Mouse (Mus musculus): ENCODE measurements around the gene Prr15.
A peak's percentile ranks its signal among the peaks of the same experiment; 100 is the strongest.

Prr15 gene

DNA sequence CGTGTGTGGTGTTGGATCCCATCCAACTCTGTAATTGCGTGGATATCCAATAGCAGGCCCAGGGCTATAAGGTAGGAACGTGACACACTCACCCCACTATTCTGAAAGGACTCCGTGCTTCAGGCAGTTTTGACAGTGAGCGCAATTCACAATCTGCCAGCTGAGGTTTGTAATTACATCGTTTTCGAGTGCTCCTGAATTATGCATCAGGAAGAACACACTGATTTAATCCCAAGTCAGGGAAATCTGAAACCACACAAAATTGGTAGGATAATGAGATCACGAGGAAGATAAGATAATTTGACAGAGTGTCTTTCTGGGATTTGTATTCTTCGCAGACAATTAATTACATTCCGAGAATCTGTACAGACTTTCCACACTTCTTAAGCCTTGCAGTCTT is 6.1 kb downstream of the Prr15 start:
- DNase-seq (ENCODE audit: low spot score in 2 of 2): no peak

DNA sequence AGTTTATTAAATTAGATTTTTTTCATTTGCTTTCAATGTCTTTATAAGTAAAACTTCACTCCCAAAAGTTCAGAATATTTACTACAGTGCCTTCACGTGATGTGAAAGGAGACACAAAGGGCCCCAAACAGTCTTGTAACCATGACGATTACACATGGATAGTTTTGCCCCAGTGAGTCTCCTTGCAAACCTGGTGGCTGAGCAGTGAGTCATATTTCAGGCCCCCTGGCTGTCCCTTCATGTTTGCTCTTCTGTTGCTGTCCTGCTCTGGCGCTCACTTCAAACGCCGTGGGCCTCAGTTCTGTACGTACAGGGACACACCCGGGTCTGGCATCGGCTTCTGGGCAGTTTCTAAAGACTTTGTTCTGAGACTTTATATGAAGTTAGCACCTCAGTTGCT is 6.6 kb downstream of the Prr15 start:
- DNase-seq (ENCODE audit: low spot score in 2 of 2): no peak

DNA sequence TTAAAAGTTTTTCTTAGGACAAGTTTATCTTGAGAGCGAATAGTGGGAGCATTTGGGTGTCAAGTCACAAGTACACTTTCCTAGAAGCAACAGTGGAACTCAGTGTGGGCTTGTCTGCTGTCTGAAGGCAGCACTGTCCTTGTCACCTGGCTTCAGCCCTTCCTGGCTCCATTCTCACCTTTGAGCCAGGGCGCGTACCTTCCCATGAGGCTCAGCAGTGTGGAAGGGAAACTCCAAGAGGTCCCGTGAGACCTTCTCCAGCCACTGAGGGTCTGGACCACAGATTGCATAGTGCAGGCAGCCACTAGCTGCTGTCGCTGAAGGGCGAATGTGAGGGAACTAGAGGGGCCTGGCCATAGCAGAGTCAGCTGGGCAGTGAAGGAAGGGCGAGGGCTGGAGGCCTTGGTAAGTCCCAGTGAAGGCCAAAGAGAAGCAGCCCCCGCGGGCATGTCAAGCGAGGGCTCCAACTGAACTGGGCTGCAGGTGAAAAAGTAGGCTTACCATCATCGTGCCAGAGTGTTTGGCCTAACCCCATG is 7.5 kb downstream of the Prr15 start:
- DNase-seq (ENCODE audit: low spot score in 2 of 2): no peak

DNA sequence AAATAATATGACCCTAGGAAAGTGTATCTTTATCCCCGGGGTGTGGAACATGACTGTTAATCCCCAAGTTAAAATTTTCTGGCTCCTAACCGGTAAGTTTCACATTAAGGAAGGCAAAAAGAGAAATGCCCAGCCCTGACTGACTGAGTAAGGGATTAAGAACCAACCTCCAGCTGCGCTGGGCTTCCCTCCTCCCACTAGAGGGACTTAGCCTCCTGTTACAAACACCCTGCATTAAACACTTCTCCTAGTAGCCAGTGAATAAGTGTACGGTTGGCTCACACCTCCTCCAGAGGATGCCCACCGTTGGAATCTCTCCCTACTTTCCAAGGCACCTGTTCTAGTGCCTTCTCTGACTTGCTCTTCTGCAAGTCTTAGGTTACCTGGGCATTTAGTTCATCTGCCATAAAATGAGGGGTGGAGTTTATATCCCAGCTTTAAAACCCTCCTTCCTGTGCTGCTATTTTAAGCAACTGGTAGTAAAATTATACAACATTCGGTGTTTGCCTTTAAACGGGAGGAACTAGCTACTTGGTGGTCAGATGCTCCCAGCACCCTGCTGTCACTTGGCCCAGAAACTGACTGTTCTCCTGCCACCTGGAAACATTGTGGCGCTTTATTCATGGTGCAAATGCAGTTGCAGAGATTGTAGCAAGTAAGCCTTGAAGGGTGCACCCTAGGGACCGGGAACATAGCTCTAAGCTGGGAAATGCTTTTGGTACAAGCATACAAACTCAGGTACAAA is 8.2 kb downstream of the Prr15 start:
- no peak for DNase-seq (ENCODE audit: low spot score in 2 of 2)

DNA sequence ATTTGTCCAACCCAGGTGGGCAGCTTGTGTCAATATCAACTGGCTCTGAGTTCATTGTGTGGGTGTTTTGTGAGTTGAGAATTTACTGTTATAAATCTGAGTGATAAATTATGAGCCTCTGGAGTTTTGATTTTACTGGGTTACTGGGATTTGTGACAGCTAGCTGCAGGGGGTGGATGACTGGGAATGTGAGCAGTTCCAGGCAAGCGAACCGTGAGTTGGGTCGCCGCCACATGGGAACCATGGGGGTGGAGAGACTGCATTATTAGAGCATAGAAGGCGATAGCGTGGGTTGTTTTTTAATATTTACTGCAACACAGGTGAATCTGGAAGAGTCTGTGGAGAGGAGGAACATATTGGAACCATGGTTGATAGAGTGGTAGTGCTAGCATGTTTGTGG is 11.7 kb downstream of the Prr15 start:
- DNase-seq (ENCODE audit: low spot score in 2 of 2): no peak

DNA sequence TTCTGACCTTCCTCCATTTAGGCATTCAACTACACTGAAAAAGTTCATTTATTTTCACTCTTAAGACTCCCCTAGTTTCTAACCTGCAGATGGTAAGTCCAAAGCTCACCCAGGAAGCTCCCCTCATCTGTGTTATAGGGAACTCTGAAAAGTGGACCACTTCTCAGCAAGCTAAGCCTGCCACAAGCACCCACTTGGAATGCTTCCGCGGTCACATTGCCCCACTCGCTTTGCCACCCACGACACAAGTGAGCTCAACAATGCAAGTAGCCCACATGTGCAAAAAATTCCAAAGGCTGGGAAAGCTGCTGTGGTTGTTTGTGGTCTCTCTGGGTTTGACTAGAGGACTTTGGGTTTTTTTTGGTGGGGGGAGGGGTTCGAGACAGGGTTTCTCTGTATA is 15.5 kb downstream of the Prr15 start:
- no peak for DNase-seq (ENCODE audit: low spot score in 2 of 2)

DNA sequence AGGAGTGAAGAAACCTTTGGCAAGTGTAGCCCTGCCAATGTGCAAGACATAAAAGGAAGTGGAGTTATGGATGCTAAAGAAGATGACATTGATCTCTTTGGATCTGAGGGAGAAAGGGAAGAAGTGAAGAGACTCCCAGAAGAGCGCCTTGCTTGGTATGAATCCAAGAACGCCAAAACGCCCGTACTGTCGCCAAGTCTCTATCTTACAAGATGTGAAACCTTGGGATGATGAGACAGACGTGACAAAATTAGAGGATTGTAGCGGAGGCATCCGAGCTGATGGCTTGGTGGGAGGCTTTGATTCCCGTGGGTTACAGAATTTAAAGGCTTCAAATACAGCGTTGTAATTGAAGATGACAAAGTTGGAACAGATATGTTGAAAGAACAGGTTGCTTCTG is 16.6 kb downstream of the Prr15 start:
- DNase-seq (ENCODE audit: low spot score in 2 of 2): no peak

DNA sequence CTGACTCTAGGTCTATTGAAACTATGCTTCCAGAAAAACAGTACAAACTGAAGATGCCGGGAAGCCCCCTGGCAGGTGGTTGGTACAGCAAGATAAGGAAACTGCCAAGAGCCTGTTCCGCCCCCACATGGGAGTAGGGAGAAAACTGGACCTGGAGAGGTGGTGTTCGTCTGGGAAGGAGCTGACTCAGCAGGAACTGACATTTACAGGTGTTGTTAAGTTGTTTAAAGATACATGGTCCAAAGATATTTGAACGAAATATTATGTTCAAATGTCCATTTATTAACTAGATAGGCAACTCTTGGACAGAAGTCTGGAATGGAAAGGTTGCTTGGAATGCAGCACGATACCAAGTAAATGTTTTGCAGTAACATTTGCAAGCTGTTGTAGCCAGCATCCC is 26.2 kb downstream of the Prr15 start:
- DNase-seq (ENCODE audit: low spot score in 2 of 2): peak in 1 of 2 experiments; percentile 29

DNA sequence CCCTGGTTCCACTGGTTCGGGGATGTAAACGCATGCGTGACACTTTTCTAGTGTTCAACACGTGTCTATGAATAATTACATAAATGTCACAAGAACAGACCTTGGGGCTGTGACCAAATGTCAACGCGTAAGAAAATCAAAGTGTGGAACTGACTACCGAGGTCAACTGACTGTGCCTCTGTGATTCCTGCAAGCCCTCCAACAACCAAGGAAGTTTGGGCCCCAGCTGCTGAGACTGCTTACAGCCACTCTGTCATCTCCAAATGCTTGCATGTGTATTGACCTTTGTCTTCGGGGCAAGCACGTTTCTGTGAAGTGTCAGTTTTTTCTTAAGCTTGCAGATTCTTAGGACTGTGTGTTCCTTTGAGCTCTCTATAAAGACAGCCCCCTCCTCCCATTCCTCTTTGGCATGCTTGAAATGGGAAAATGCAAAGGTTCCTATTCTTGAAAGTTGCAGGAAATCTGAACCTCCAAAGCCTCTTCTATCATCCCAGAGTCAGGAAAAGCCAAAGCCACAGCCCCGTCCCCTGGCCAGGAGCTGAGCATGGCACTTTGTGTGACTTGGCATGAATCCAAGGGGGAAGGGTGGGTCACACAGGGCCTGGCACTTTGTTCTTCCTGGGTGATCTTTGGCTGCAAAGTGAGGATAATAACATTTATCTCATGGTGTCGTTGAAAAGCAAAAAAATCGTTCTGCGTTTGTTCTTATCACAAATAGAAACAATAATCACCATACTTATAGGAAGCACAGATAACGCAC is 27.5 kb downstream of the Prr15 start:
- DNase-seq (ENCODE audit: low spot score in 2 of 2): no peak

DNA sequence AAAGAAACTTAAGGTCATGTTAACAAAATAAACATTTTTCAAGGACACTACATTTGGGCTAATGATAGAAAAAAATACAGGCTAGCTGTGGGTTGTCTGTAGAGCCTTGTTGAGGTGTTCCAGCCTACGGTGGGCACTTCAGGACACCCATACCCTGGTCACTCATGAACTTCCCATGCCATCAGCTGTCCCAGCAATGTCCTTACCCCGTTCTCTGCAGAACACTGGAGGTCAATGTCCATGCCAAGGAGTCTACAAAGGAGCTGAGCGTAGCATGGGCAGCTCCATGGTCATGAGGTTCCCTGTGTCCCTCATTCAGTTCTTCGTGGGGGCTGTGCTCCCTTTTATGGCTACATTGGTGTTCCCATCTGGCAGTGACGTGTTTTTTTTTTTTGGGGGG is 28.1 kb downstream of the Prr15 start:
- DNase-seq (ENCODE audit: low spot score in 2 of 2): no peak

DNA sequence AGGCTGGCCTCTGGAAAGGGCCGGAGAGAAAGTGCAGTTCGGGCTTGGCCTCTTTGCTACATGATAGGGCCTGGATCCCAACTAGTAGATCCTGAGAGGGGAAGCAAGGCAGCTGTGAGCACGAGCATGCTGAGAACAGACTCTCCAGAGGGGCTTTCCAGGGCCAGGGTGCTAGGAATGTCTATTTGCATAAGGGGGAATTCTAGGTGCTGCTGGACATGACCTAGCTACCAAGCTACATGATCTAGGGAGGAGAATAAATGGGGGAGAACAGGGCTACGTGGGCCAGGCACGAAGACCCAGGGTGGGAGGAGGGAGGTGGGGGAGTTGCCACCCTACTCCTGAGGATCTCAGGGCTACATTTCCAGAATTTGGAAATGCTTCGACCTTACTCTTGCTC is 30.0 kb downstream of the Prr15 start:
- no peak for DNase-seq (ENCODE audit: low spot score in 2 of 2)

DNA sequence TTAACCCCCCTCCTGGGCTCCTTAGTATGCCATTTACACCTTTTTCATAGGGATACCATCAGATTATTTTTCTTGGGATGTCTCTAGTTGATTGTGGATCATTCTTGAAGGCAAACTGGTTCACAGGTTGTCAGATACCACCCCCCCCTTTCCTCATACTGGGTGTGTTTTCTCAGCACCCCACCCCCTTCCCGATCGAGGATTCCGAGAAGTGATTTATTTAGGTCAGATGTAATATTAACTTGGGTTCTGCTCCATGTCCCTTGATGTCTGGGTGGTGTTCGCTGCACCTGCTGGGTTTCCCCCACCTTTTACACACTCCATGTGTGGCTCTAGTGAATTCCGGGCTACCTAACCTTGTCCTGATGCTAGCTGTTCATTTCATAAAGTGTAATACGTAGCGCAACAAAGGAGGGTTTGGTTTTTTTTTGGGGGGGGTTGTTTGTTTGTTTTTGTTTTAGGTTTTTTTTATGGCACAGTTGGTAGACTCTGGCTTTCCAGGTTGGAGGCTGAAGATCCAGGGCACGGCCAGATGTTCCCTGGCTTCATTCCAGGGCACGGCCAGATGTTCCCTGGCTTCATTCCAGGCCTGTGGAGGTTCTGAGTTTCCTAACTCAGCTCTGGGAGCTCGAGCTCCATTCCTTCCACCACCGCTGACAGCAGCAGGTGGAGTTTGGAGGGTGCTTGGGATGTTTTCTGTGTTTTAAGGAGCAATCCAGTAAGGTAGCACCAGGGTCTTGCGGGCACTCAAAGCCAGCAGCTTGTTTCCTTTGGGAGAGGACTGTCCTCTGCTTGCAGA is 37.1 kb downstream of the Prr15 start:
- no peak for DNase-seq (ENCODE audit: low spot score in 2 of 2)

DNA sequence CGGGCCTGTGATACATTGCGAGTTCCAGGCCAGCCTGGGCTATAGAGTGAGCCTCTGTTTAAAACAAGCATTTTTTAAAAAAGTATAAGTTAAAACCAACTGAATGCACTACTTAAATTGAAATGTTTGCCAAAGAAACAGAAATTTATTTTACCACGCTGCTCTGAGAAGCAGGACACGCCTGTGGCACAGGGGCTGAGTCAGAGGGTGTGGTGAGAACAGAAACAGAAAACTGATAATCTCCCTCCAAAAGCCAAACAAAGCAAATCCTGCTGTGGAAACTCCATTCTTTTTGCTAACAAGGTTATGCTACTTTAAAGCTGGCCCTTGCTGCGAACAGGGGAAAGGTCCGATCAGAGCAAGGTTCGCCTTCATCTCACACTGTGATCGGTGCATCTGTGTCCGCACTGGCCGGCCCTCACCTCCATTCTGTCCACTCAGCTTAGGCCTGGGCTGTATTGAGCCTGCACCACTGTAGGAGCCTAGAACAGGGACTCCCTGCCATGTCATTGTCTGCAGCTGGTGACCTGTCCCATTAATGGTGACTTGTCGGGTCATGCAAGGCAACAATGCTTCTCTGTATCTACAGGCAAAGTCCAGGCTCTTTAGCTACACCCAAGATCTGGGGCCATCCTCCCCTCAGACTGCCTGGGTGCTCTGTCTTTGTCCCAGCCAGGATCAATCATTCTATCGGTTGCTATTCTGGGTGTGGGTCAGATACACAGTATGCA is 38.9 kb downstream of the Prr15 start:
- peak in 1 of 2 experiments; percentile 14 for DNase-seq (ENCODE audit: low spot score in 2 of 2)

DNA sequence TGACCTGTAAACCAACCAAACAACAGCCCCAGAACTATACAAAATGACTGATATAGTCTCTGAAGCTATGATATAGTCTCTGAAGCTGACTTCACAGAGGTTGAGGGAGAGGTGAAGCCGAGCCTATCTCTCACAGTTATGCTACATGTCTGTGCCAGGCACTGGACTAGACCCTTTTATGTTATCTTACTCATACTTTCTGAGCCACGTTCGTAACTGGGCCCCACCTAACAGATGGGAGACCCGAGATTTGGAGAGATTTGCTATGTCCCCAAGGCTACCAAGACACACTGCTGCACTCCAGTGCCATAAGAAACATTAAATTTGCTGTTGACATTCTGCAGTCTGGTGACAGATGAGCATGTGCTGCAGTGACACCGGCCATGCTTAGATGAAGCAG is 41.0 kb downstream of the Prr15 start:
- no peak for DNase-seq (ENCODE audit: low spot score in 2 of 2)

DNA sequence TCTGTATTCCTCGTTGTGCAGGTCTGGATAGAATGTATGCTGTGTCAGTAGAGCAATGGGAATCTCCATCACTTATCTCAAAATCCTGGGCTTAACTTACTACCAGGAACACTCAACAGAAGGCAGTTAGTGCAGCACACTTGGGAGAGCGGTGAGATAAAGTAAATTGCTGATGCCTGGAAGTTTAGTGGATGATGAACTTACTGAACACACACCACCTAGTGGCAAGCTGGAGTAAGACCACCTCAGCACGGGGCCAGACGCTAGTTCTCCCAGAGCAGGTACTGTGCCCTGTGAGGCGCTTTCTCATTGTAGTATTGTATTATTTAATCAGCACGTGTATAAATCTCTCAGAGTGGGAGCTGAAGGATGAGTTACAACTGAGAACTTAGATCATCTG is 42.4 kb downstream of the Prr15 start:
- peak; percentile 26 to 37 for DNase-seq (ENCODE audit: low spot score in 2 of 2)

DNA sequence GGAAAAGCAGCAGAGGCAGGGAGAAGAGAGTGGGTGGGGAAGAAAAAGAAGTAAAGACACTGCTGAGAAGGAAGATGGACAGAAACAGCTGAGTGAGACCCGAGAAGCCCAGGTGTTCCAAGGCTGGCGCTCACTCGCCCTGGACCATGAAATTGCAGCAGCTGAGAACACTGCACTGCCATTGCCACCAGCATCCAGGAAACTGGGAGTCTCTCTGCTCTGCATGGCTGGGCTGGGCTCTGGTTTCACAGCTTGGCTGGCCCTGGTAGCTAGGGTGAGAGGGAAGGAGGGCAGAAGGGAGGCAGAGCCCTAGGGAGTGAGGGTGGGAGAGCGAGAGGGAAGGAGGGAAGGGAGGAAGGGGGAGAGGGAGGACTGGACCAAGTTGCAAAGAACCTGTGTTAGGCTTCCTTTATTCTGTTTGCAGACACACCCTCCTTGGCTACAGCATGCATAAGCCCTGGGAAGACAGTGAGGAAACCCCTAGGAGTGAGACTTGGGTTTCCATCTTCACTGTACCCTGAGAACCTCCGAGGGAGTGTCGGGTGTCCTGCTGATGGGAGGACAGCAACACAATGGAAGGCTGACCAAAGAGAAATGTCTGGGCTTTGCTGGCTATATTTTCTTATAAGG is 44.4 kb downstream of the Prr15 start:
- no peak for DNase-seq (ENCODE audit: low spot score in 2 of 2)

DNA sequence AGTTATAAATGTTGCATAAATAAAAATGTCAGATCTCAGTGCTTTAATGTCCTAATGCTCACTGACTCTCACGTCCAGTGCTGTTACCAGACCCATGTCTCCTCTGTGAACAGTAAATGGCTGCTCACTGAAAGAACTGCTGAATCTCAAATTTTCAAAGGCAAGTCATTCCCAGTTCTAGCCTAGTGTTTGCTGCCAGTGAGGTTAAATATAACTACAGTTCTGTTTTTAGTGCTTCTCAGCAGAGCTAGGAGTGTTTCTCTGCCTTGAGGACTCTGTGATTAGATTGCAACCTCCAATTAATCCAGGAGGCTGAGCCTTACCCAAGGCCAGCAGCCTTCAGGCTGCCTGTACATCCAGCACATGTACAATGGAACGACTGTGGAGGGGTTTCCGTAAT is 46.2 kb downstream of the Prr15 start:
- no peak for DNase-seq (ENCODE audit: low spot score in 2 of 2)

DNA sequence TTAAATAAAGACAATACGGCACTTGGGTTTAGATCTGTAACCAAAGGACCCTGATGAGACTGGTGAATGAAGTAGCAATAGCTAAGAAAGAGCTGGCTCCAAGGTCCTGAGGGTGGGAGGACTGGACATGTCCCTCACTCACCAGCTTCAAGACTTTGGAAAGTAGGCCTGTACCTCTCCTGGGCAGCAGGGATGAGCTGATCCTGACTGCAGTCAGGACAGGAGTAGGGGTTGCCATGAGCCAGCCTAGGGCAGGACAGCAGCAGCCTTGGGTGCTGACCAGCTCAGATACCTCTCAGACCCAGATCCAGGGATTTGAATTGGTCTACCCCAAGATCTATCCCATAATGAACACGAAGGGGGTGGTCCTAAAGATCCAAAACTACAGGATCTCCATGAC is 53.7 kb downstream of the Prr15 start:
- no peak for DNase-seq (ENCODE audit: low spot score in 2 of 2)

Measured in urinary bladder, postnatal 36 days (tissue).